Mouse (Mus musculus): ENCODE measurements around the gene Hoxa6. TPM values are rescaled to one million over a fixed set of nuclear protein-coding genes. Genes with fewer than 3 reads are reported as not detected.

Hoxa6 gene
- polyA plus RNA-seq, 1 experiment from 2014 or later, result not detected

DNA sequence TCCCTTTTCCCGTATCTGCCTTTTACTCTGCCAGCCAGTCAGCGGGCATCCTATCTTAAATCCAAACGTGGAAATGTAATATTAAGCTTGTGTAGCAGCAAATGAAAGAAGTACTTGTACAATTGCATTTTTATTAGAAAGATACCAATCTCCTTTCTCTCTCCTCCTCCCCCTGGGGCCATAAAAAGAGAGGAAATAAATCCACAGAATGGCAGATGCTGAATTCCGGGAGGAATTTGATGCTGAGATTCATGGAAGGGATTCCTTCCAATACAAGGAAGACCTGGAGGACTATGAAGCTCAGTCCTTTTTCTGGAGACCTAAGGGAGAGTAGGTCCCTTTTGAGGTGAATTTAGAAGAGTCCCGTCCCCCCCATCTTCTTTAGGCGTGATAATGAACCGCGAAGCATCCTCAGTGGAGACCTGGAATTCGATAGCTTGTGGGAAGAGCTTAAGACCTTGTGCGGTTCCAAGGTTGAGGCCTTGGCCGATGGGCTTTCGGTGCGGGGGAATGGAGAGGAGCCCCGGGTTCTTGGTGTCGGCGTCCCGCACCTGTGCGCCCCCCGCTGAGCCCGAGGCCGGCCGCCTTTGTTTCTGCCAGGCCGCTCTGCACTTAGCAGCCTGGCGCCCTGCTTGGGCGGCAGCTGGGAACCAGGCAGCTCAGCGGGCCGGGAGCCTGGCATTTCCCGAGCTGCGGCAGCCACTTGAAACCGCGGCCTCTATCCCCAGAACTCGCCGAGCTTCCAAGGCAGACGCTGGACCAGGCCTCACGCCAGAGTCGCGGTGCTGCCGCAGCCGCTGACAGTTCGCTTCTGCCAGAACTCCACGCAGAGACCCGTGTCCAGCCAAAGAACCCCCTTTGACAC, 40.1 kb downstream of the Hoxa6 start:
- no peak overlapping the region for H3K27ac ChIP-seq
- H3K79me2 ChIP-seq (ENCODE audit: inconsistent target), result no peaks in the 10 kb centered on the region
- no peak overlapping the region for H3K4me3 ChIP-seq (ENCODE audit: inconsistent target)
- H3K36me3 ChIP-seq (ENCODE audit: inconsistent target), result no peaks in the 10 kb centered on the region
- whole genome bisulfite sequencing (ENCODE audit: missing documents), result 92% methylated on average over 40 of the region's 42 CpGs

DNA sequence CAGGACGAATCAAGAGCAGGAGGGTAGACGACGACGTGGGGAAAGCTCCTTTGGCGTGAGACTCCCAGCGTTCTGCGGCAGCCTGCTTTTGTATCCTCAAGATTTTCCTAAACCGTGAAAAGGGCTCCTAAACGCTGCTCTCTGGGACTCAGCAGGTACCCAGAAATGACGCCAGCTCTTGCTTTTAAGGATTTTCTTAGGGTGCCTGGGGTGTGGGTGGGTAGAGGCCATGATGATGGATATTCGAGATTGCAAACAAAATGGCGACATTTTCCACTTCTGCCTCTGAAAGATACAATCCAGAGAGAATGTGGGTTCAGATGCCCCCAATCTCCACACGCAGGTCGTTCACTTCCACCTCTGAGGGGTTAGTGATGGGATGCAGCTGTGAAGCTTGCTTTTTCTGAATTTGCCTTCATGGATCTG, 40.8 kb downstream of the Hoxa6 start:
- Histone ChIP-seq H3K36me3 (ENCODE audit: inconsistent target) (no peaks in the 10 kb centered on the region), H3K4me3 (ENCODE audit: inconsistent target) (no peak overlapping the region), H3K27ac (no peak overlapping the region), H3K79me2 (ENCODE audit: inconsistent target) (no peaks in the 10 kb centered on the region)
- 95% methylated on average over 14 of the region's 14 CpGs for WGBS (ENCODE audit: missing documents)

DNA sequence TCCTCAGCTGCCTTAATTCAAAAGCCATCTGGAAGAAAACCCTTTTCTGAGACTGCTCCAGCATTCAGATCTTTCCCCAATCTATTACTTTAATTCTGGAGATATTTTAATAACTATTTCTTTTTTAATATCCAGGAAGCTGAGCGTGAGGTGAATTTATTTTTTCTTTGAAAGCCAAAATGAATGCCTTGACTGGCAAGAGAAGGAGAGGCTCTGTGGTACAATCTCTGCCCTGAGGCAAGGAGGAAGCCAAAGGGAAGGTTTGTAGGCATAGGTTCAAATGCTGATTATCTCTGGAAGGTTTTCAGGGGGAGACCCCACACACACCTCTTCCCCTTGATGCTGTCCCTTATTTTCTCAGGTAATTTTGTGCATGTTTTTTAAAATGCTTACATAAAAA, 41.3 kb downstream of the Hoxa6 start:
- Histone ChIP-seq H3K36me3 (ENCODE audit: inconsistent target) (no peaks in the 10 kb centered on the region), H3K27ac (no peak overlapping the region), H3K79me2 (ENCODE audit: inconsistent target) (no peaks in the 10 kb centered on the region), H3K4me3 (ENCODE audit: inconsistent target) (no peak overlapping the region)
- WGBS (ENCODE audit: missing documents), result 100% methylated on average over 1 of the region's 1 CpGs

DNA sequence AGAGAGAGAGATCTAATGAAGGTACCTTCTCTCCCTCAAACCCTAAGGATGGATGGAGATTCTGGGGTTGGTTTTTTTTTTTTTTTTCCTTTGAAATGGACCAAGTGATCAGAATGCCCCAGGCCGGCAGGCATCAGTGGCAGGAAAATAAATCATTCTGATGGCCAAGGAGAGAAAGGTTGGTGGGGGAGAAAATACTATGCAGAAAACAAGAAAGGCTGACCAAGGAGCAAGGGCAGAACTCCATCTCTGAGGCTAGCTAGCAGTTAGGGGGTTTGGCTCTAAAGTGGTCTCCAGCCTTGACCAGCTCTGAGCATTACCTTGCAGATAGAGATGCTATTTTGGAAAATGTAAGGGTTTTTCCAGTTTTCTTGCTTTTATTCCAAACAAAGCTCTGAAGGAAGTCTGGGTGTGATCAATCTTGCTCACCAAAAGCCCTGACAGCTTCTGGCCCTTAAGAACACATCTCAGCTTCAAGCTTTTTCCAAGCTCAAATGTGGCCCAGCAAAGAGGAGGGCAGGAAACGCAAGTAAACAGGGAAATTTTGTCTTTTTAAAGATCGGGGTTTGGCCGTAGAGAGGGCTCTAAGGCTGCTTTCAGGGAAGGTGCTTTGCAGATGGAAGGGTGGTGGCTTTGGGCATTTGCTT, 42.0 kb downstream of the Hoxa6 start:
- Histone ChIP-seq H3K36me3 (ENCODE audit: inconsistent target) (no peaks in the 10 kb centered on the region), H3K27ac (no peak overlapping the region), H3K79me2 (ENCODE audit: inconsistent target) (no peaks in the 10 kb centered on the region), H3K4me3 (ENCODE audit: inconsistent target) (no peak overlapping the region)
- 96% methylated on average over 3 of the region's 4 CpGs for WGBS (ENCODE audit: missing documents)

DNA sequence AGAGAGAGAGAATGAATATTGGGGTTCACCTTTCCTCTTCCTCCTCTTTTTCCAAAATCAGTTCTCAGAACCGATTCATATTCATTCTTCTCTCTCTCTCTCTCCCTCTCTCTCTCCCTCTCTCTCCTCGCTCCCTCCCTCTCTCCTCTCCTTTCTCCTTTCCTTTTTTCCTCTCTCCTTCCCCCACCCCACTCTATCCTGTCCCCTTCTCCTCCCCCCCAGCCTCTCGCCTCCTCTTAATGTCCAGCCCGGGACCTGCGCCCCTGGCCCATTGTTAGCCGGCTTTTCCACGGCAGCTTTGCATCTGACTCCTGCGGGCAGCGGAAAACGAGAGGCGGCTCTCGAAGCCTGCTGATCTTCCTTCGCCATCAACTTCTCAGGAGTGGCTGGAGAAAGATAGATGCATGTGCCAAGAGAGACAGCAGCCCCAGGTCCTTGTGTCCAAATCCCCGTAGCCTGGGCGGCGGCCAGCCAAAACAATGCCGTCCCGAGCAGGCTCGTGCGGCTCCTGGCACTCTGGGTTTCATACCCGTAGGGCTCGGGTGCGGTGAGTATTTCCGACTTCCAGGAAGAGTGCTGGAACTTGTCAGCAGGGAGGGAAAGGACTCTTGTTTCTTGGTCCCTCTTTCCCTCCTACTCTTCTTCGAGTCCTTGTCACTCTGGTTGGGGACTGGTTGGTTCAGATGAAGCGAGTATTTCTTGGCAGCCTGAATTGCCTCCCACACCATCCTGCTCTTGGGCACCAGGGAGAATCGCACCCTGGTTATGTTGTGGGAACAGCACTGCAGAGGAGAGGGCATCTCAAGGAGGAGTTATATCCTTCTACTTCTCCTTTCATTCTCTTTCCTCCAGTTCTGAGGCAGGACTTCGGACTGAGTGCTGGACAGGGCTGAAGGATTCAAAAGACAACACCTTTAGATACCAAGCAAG, 42.8 kb downstream of the Hoxa6 start:
- no peaks in the 10 kb centered on the region; the same call in 1 of the 2 replicates for H3K79me2 ChIP-seq (ENCODE audit: inconsistent target)
- 94% methylated on average over 21 of the region's 28 CpGs for WGBS (ENCODE audit: missing documents)
- H3K27ac ChIP-seq, result no peak overlapping the region
- no peaks in the 10 kb centered on the region for H3K36me3 ChIP-seq (ENCODE audit: inconsistent target)
- H3K4me3 ChIP-seq (ENCODE audit: inconsistent target), result no peak overlapping the region

DNA sequence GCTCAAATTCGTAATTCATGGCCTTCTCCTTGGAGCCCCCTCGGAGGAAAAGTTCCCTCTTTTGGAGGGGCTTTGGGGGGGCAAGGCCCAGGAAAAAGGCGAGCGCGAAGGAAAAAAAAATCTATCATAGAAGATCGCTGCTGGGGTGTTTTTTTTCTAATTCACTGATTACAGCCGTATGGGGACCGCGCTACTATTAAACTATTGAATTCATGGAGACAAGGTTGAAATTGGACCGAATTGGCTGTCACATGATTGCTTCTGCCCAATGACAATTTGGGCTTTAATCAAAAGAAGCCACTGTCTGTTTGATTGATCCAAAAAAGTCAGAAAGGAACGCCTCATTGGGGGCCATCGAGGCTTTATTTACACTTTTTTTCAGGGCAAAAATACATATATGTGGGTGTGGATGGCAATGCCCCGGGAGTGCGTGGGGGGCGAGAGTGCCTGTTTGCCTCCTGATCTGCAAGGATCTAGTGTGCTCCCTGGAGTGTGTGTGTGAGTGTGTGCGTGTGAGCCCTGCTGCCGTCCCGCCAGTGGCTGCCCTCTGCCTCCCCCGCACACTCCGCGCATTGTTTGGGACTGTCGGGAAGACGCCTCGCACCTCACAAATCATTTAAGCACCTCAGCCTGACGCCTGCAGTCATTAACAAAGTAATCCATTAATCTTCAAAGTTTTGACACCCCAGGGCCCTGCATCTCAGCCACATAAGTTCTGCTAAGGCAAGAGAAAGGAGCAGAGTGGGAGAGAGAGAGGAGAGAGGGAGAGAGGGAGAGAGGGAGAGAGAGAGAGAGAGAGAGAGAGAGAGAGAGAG, 43.7 kb downstream of the Hoxa6 start, which contains the start of gene Hoxa2:
Gene Hoxa2 (minus strand): TSS at position 206 of the 815 bp plus-strand sequence.
- H3K4me3 ChIP-seq (ENCODE audit: inconsistent target), result no peak within 1 kb of the TSS
- no peaks in the 10 kb centered on the region for H3K36me3 ChIP-seq (ENCODE audit: inconsistent target)
- no peak within 1 kb of the TSS for H3K27ac ChIP-seq
- WGBS (ENCODE audit: missing documents), result 47% methylated on average over 25 of the region's 25 CpGs
- no peaks in the 10 kb centered on the region; the same call in 1 of the 2 replicates for H3K79me2 ChIP-seq (ENCODE audit: inconsistent target)

DNA sequence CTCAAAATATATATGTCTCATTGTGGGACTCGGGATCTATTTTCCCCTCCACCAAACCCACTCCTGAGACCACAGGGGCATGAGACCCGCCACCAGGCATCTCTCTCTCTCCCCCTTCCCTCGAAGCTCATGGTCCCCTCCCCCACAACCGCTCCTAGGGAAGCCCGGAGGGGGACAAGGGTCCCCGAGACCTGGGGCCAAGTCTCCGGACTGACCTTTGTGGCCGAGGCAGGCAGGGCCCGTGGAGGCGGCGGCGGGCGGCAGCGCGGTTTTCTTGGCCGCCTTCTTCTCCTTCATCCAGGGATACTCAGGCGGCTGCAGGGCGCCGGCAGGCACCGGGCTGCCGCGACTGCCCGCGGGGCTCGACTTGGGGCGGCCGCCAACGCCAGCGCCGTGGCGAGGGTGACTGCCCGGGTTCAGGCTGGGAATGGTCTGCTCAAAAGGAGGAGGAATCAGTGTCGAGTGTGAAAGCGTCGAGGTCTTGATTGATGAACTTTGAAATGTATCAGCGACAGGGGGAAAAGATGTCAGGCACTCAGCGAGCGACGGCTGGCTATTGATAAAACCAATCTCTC, 44.4 kb downstream of the Hoxa6 start:
- 23% methylated on average over 37 of the region's 39 CpGs for WGBS (ENCODE audit: missing documents)
- no peak overlapping the region for H3K4me3 ChIP-seq (ENCODE audit: inconsistent target)
- peaks cover 5% of the 10 kb centered on the region; the same call in 1 of the 2 replicates for H3K79me2 ChIP-seq (ENCODE audit: inconsistent target)
- no peaks in the 10 kb centered on the region for H3K36me3 ChIP-seq (ENCODE audit: inconsistent target)
- no peak overlapping the region for H3K27ac ChIP-seq

DNA sequence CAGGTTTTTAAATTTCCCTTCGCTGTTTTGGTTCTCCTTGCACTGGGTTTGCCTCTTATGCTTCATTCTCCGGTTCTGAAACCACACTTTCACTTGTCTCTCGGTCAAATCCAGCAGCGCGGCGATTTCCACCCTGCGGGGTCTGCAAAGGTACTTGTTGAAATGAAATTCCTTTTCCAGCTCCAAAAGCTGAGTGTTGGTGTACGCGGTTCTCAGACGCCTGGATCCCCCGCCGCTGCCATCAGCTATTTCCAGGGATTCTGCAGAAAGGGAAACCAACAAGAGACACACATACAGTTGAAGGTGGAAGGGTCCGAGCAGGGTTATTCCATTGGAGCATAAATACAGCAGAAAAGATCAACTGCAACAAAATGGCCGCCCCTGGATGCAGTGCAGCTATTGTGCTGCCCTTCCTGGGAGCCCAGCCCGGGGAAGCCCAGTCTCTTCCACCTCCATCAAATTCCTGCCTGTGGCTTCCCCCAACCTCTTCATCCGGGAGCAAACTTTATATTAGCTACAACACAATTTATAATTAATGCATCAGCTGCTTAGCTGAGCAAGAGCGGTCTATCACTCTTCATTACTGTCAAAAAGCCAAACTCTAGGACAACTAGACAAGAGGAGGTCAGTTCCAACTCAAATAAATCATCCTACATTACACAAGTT, 45.0 kb downstream of the Hoxa6 start:
- Histone ChIP-seq H3K27ac (no peak overlapping the region), H3K79me2 (ENCODE audit: inconsistent target) (peaks cover 6% of the 10 kb centered on the region; the same call in 1 of the 2 replicates), H3K4me3 (ENCODE audit: inconsistent target) (no peak overlapping the region), H3K36me3 (ENCODE audit: inconsistent target) (no peaks in the 10 kb centered on the region)
- 92% methylated on average over 17 of the region's 17 CpGs for WGBS (ENCODE audit: missing documents)

DNA sequence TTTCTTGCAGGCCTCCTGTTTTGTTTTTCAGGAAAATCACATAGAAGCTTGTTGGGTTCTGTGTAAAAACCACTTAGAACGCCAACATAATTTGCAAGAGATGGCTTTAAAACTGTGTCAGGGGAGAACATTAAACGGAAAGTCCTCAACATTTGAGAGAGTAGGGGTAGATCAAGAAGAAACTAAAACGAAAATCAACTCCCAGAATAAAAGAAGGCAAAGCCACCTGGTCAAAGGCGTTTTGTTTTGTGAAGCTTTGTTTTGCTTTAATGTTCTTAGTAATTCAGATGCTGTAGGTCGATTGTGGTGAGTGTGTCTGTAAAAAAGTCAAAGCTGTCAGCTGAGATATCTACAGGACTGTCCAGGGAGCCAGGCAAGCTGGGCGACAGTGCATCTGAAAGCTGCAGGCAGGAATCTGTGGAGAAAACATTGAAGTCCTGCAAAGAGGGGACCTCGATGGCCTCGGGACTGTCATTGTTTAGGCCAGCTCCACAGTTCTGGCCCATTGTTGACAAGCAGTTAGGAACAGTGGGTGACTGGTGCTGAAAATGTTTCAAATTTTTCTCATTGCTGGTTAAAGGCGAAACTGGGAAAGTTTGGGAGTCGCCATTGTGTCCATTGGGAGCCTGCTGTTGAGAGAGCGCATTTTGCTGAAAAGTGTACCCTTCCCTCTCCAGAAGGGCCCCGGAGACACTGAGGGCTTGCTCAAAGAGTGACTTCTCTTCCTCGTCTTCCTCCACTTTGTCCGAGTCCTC, 45.7 kb downstream of the Hoxa6 start:
- H3K79me2 ChIP-seq (ENCODE audit: inconsistent target), result peaks cover 6% of the 10 kb centered on the region; the same call in 1 of the 2 replicates
- H3K4me3 ChIP-seq (ENCODE audit: inconsistent target), result no peak overlapping the region
- WGBS (ENCODE audit: missing documents), result 90% methylated on average over 14 of the region's 14 CpGs
- H3K36me3 ChIP-seq (ENCODE audit: inconsistent target), result no peaks in the 10 kb centered on the region
- no peak overlapping the region for H3K27ac ChIP-seq

DNA sequence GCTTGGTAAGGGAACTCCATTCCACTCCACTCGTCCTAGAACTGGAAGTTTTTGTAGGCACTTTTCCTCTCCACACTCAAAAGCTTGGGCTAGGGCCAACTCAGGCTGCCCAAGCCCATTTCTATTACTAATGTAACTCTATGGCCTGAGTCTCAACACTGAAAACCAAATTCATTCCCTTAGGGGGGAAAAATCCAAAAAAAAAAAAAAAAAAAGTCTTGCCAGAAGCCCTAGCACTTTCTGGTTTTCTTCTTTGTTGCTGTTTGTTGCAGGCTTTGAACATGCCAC, 46.5 kb downstream of the Hoxa6 start:
- H3K27ac ChIP-seq, result no peak overlapping the region
- H3K4me3 ChIP-seq (ENCODE audit: inconsistent target), result no peak overlapping the region
- 100% methylated on average over 1 of the region's 1 CpGs for WGBS (ENCODE audit: missing documents)
- H3K36me3 ChIP-seq (ENCODE audit: inconsistent target), result no peaks in the 10 kb centered on the region
- peaks cover 6% of the 10 kb centered on the region; the same call in 1 of the 2 replicates for H3K79me2 ChIP-seq (ENCODE audit: inconsistent target)

DNA sequence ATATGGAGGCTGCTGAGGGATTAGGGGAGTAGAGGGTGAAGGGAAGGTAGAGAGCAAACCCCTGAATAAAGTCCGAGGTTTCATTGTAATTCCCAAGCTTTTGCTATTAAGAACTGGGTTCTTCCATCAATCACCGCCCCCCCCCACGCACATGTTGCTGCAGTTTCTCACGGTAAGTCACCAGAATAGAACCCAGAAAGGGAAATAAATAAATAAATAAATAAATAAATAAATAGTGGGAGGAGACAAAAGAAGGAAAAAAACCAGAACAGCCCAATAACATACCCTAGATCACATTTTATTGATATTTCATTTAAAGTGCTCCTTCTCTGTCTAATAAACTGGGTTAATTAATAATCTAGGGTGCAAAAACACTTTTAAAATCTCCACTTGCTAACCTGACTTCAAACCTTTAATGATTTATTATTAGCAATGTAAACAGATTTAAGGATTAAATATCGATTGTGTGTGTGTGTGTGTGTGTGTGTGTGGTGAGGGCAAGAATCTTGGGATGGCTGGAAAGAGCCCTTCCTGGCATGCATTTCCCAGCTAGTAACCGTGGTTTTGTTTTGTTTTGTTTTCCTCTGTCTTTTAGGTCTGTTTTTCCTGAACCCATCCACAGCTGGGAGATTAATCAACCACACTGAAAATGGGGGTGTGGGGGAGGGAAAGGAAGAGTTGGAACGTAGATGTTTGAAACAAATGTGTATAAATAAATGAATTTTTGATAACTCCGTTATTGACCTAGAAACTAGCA, 47.0 kb downstream of the Hoxa6 start:
- H3K36me3 ChIP-seq (ENCODE audit: inconsistent target), result no peaks in the 10 kb centered on the region
- no peak overlapping the region for H3K4me3 ChIP-seq (ENCODE audit: inconsistent target)
- peaks cover 6% of the 10 kb centered on the region; the same call in 1 of the 2 replicates for H3K79me2 ChIP-seq (ENCODE audit: inconsistent target)
- no peak overlapping the region for H3K27ac ChIP-seq
- 83% methylated on average over 8 of the region's 8 CpGs for WGBS (ENCODE audit: missing documents)
